Mouse (Mus musculus) hindbrain, embryonic 12.5 days (tissue): ENCODE measurements around the gene Msi2. TPM values are rescaled to one million over a fixed set of nuclear protein-coding genes. Genes with fewer than 3 reads are reported as not detected.
A peak's percentile ranks its signal among the peaks of the same experiment; 100 is the strongest.

Experiments
- ATAC-seq: fragments of 200-750 bp; cut with Nextera tagmentation; 2 replicates; pipeline ENCODE4 v1.8.0; 2017; ENCODE audit warnings: moderate TSS enrichment; ENCODE audit not compliant: low FRiP score
- H3K27ac ChIP-seq: fragments of 300-500 bp; sonication (generic); 2 replicates; pipeline ENCODE4 v1.5.1; 2016; ENCODE audit warnings: mild to moderate bottlenecking
- H3K27me3 ChIP-seq: fragments of 300-500 bp; sonication (generic); 2 replicates; pipeline ENCODE4 v1.6.1; 2016; ENCODE audit warnings: mild to moderate bottlenecking
- H3K36me3 ChIP-seq: fragments of 300-500 bp; sonication (generic); 2 replicates; pipeline ENCODE4 v1.6.1; 2016; ENCODE audit warnings: mild to moderate bottlenecking
- H3K4me1 ChIP-seq: fragments of 300-500 bp; sonication (generic); 2 replicates; pipeline ENCODE4 v1.6.1; 2016
- H3K4me2 ChIP-seq: fragments of 300-500 bp; sonication (generic); replicated peaks from 2 replicates; pipeline ENCODE4 v1.6.1; 2016; ENCODE audit warnings: mild to moderate bottlenecking
- H3K4me3 ChIP-seq: fragments of 300-500 bp; sonication (generic); 2 replicates; pipeline ENCODE4 v1.5.1; 2016; ENCODE audit warnings: mild to moderate bottlenecking
- H3K9ac ChIP-seq: fragments of 300-500 bp; sonication (generic); 2 replicates; pipeline ENCODE4 v1.6.1; 2016; ENCODE audit warnings: mild to moderate bottlenecking, moderate library complexity
- H3K9me3 ChIP-seq: fragments of 300-500 bp; sonication (generic); replicated peaks from 2 replicates; pipeline ENCODE4 v1.6.1; 2016; ENCODE audit warnings: mild to moderate bottlenecking
- WGBS: fragments of 180-500 bp; shearing (Covaris S2); methylation state at CpG from one replicate; pipeline ENCODE4 v1.1.7; 2016; 5-methylcytosine and 5-hydroxymethylcytosine counted together
- polyA plus RNA-seq: library from polyadenylated mRNA; unstranded; fragments of >200 nt; fragmentation: Nextera tagmentation; extraction: Ambion mirVana; gene quantifications from 2 replicates; pipeline ENCODE4 v1.2.1, GENCODE M21; 2016

Msi2 gene
- polyA plus RNA-seq, 1 experiment from 2014 or later: 35.9 TPM

- Histone ChIP-seq H3K4me2 (no peak overlapping the region), H3K36me3 (peaks cover 27% of the 10 kb centered on the region), H3K9ac (no peak overlapping the region), H3K9me3 (no peaks in the 10 kb centered on the region), H3K4me1 (peaks cover 22% of the 10 kb centered on the region), H3K27me3 (no peaks in the 10 kb centered on the region), H3K4me3 (no peak overlapping the region), H3K27ac (peak overlapping the region; percentile 52)
- ATAC-seq: 0 out of 2 replicates have a peak, but pooled peaks have one; percentile 26
- WGBS: 51% methylated on average over 23 of the region's 23 CpGs
These were observed 369.6 kb downstream of the Msi2 start for GRCm38 (mm10) chr11:88348690-88349089.

- no peaks in the 10 kb centered on the region for H3K27me3 ChIP-seq
- ATAC-seq: no peak
- H3K36me3 ChIP-seq: peaks cover 27% of the 10 kb centered on the region
- no peak overlapping the region for H3K9ac ChIP-seq
- H3K27ac ChIP-seq: peak overlapping the region; percentile 52; the same call in 1 of the 2 replicates
- no peak overlapping the region for H3K4me3 ChIP-seq
- peaks cover 22% of the 10 kb centered on the region for H3K4me1 ChIP-seq
- 52% methylated on average over 3 of the region's 3 CpGs for WGBS
- H3K4me2 ChIP-seq: no peak overlapping the region
- H3K9me3 ChIP-seq: no peaks in the 10 kb centered on the region
These were observed 370.3 kb downstream of the Msi2 start for GRCm38 (mm10) chr11:88348056-88348455.

- Histone ChIP-seq H3K9ac (no peak overlapping the region), H3K9me3 (no peaks in the 10 kb centered on the region), H3K4me2 (no peak overlapping the region), H3K4me1 (peaks cover 12% of the 10 kb centered on the region), H3K27ac (no peak overlapping the region), H3K27me3 (no peaks in the 10 kb centered on the region), H3K36me3 (peaks cover 21% of the 10 kb centered on the region), H3K4me3 (no peak overlapping the region)
- no peak for ATAC-seq
- 93% methylated on average over 5 of the region's 5 CpGs for WGBS
These were observed 372.2 kb downstream of the Msi2 start for GRCm38 (mm10) chr11:88346066-88346465.

- no peaks in the 10 kb centered on the region for H3K9me3 ChIP-seq
- no peaks in the 10 kb centered on the region for H3K27me3 ChIP-seq
- no peak overlapping the region for H3K4me2 ChIP-seq
- H3K36me3 ChIP-seq: peaks cover 18% of the 10 kb centered on the region
- no peak overlapping the region for H3K4me3 ChIP-seq
- WGBS: 99% methylated on average over 3 of the region's 3 CpGs
- H3K4me1 ChIP-seq: peaks cover 15% of the 10 kb centered on the region
- no peak overlapping the region for H3K9ac ChIP-seq
- ATAC-seq: no peak
- no peak overlapping the region for H3K27ac ChIP-seq
These were observed 380.4 kb downstream of the Msi2 start for GRCm38 (mm10) chr11:88337926-88338325.

GRCm38 (mm10) chr11:88334893-88335292, 383.4 kb downstream of the Msi2 start:
- H3K9ac ChIP-seq: no peak overlapping the region
- H3K27me3 ChIP-seq: no peaks in the 10 kb centered on the region
- H3K9me3 ChIP-seq: no peaks in the 10 kb centered on the region
- peaks cover 14% of the 10 kb centered on the region for H3K36me3 ChIP-seq
- no peak overlapping the region for H3K4me2 ChIP-seq
- H3K4me1 ChIP-seq: peaks cover 31% of the 10 kb centered on the region
- no peak overlapping the region for H3K4me3 ChIP-seq
- 50% methylated on average over 5 of the region's 5 CpGs for WGBS
- no peak for ATAC-seq
- peak overlapping the region; percentile 66 for H3K27ac ChIP-seq

- Histone ChIP-seq H3K4me1 (peaks cover 44% of the 10 kb centered on the region), H3K27ac (0 out of 2 replicates have a peak overlapping the region, but pooled peaks have one; percentile 1), H3K27me3 (no peaks in the 10 kb centered on the region), H3K9ac (no peak overlapping the region), H3K4me2 (no peak overlapping the region), H3K9me3 (no peaks in the 10 kb centered on the region), H3K4me3 (no peak overlapping the region), H3K36me3 (no peaks in the 10 kb centered on the region; the same call in 1 of the 2 replicates)
- WGBS: 76% methylated on average over 8 of the region's 8 CpGs
- no peak for ATAC-seq
These were observed 385.9 kb downstream of the Msi2 start for GRCm38 (mm10) chr11:88332309-88332934.

- H3K27ac ChIP-seq: no peak overlapping the region
These were observed 386.6 kb downstream of the Msi2 start for GRCm38 (mm10) chr11:88331722-88332121.

GRCm38 (mm10) chr11:88330799-88331198, 387.5 kb downstream of the Msi2 start:
- no peak overlapping the region for H3K9ac ChIP-seq
- H3K4me2 ChIP-seq: no peak overlapping the region
- H3K4me1 ChIP-seq: peaks cover 52% of the 10 kb centered on the region
- no peaks in the 10 kb centered on the region for H3K9me3 ChIP-seq
- peak; percentile 55 for ATAC-seq
- WGBS: 59% methylated on average over 11 of the region's 11 CpGs
- peak overlapping the region; percentile 45 for H3K27ac ChIP-seq
- no peaks in the 10 kb centered on the region; the same call in 1 of the 2 replicates for H3K36me3 ChIP-seq
- no peaks in the 10 kb centered on the region for H3K27me3 ChIP-seq
- no peak overlapping the region for H3K4me3 ChIP-seq

More at GRCm38 (mm10) chr11:88331722-88332121, 386.6 kb downstream of the Msi2 start:
- no peak overlapping the region for H3K4me3 ChIP-seq
- no peaks in the 10 kb centered on the region; the same call in 1 of the 2 replicates for H3K36me3 ChIP-seq
- no peak overlapping the region for H3K4me2 ChIP-seq
- 91% methylated on average over 8 of the region's 8 CpGs for WGBS
- H3K27me3 ChIP-seq: no peaks in the 10 kb centered on the region
- no peak for ATAC-seq
- H3K4me1 ChIP-seq: peaks cover 51% of the 10 kb centered on the region
- no peaks in the 10 kb centered on the region for H3K9me3 ChIP-seq
- H3K9ac ChIP-seq: no peak overlapping the region

- H3K9ac ChIP-seq: no peak overlapping the region
- no peak for ATAC-seq
- no peaks in the 10 kb centered on the region for H3K9me3 ChIP-seq
- WGBS: 82% methylated on average over 17 of the region's 17 CpGs
- no peak overlapping the region for H3K4me2 ChIP-seq
- H3K36me3 ChIP-seq: no peaks in the 10 kb centered on the region
- H3K4me1 ChIP-seq: peaks cover 38% of the 10 kb centered on the region
- H3K4me3 ChIP-seq: no peak overlapping the region
- H3K27ac ChIP-seq: 0 out of 2 replicates have a peak overlapping the region, but pooled peaks have one; percentile 37
- no peaks in the 10 kb centered on the region for H3K27me3 ChIP-seq
These were observed 389.3 kb downstream of the Msi2 start for GRCm38 (mm10) chr11:88328813-88329595.

- 2% methylated on average over 4 of the region's 4 CpGs for WGBS
- peak; percentile 44; the same call in 1 of the 2 replicates for ATAC-seq
- H3K4me1 ChIP-seq: peaks cover 32% of the 10 kb centered on the region
- no peak overlapping the region for H3K4me3 ChIP-seq
- no peak overlapping the region for H3K9ac ChIP-seq
- H3K27me3 ChIP-seq: no peaks in the 10 kb centered on the region
- H3K4me2 ChIP-seq: no peak overlapping the region
- no peaks in the 10 kb centered on the region for H3K9me3 ChIP-seq
- H3K36me3 ChIP-seq: no peaks in the 10 kb centered on the region
- peak overlapping the region; percentile 68 for H3K27ac ChIP-seq
These were observed 391.3 kb downstream of the Msi2 start for GRCm38 (mm10) chr11:88327016-88327415.

GRCm38 (mm10) chr11:88318850-88319249, 399.5 kb downstream of the Msi2 start:
- Histone ChIP-seq H3K36me3 (no peaks in the 10 kb centered on the region), H3K4me2 (no peak overlapping the region), H3K27me3 (no peaks in the 10 kb centered on the region), H3K4me3 (no peak overlapping the region), H3K9ac (no peak overlapping the region), H3K9me3 (no peaks in the 10 kb centered on the region), H3K4me1 (peaks cover 36% of the 10 kb centered on the region), H3K27ac (0 out of 2 replicates have a peak overlapping the region, but pooled peaks have one; percentile 35)
- ATAC-seq: no peak
- 74% methylated on average over 5 of the region's 5 CpGs for WGBS

- Histone ChIP-seq H3K9me3 (no peaks in the 10 kb centered on the region), H3K4me2 (no peak overlapping the region), H3K4me3 (no peak overlapping the region), H3K4me1 (peaks cover 67% of the 10 kb centered on the region), H3K9ac (no peak overlapping the region), H3K36me3 (no peaks in the 10 kb centered on the region), H3K27me3 (no peaks in the 10 kb centered on the region), H3K27ac (0 out of 2 replicates have a peak overlapping the region, but pooled peaks have one; percentile 79)
- WGBS: 84% methylated on average over 5 of the region's 5 CpGs
- no peak for ATAC-seq
These were observed 402.9 kb downstream of the Msi2 start for GRCm38 (mm10) chr11:88315393-88315792.
